Mouse (Mus musculus): ENCODE measurements around the gene Cyp4f39. TPM values are rescaled to one million over a fixed set of nuclear protein-coding genes. Genes with fewer than 3 reads are reported as not detected.
"Not testable (repeated sequence)": the region's sequence is repeated elsewhere in the genome, so short reads cannot be mapped to it uniquely, and the experiment has no call there.

Cyp4f39 gene
- polyA plus RNA-seq, 1 experiment from 2014 or later = 26.2 TPM

DNA sequence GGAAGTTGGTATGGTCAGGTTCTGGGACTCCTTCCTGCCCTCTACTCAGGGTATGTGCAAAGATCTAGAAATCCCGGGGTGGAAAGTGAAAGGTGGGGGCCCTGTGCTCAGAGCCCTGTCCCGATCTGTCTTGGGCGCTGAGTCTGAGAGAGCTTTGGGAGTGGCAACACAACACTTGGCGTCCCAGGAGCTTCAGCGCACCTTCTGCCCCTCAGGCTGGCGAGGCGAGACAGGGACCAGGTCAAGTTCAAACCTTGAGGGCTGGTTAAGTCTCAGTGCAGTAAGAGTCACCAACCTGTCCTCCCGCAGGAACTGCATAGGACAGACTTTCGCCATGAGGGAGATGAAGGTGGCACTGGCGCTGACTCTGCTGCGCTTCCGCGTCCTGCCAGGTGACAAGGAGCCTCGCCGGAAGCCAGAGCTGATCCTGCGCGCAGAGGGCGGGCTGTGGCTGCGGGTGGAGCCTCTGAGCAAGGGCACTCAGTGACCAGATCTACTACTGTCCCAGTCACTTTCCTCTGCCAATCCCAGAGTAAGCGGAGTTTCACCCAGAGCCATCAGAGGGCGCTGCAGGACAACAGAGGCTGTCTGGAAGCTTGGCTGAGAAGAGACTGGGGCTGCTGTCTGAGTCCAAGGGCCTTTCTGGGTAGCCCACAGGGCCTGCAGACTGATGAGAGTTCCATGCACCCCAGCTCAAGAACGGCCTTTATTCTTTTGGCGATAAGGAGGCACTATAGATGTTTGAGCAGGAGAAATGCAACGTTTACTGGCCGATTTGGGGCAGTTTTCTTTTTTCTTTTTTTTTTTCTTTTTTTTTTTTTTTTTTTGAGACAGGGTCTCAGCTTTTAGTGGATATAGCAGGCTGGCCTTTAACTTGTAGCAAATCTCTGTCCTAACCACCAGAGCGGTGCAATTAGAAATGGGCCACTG is 76.2 kb downstream of the Cyp4f39 start:
- Histone ChIP-seq H3K4me2 (ENCODE audit: low read depth, low read length) (peak overlapping the region; percentile 56), H3K36me3 (ENCODE audit: control insufficient read depth, insufficient read depth, low read length) (no peaks in the 10 kb centered on the region), H3K9ac (ENCODE audit: low read length) (peak overlapping the region; percentile 70), H3K27me3 (ENCODE audit: control insufficient read depth, insufficient read depth, low read length) (no peaks in the 10 kb centered on the region), H3K4me3 (replicated peaks; ENCODE audit: low read length) (peak overlapping the region; percentile 43), H3K4me1 (ENCODE audit: control insufficient read depth, insufficient read depth, low read length) (no peaks in the 10 kb centered on the region), H3K27ac (ENCODE audit: low read length) (peak overlapping the region; percentile 27; the same call in 1 of the 2 replicates), H3K9me3 (replicated peaks; ENCODE audit: control insufficient read depth, low read length) (no peaks in the 10 kb centered on the region)
- 19% methylated on average over 26 of the region's 26 CpGs for WGBS
- peak; percentile 93 for ATAC-seq (ENCODE audit: insufficient read depth, low FRiP score)

DNA sequence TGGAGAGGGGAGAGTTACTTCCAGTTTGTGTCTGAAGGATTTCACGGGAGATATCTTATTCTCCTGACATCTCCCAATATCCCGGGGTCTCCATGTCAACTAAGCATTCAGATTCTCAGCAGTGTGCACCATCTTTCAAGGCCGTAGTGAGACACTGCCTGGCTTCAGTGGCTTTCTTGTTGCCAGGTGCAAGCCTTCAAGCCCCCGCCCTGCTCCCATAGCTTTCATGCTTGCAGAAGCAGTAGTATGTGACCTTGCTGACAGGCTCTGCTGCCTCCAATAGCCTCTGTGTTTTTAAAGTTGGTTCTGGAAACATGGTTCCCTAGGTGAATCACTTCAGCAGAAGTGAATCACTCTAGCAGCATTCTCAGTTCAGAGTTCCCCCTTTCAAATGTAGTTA is 79.8 kb downstream of the Cyp4f39 start:
- H3K36me3 ChIP-seq (ENCODE audit: control insufficient read depth, insufficient read depth, low read length); H3K27me3 ChIP-seq (ENCODE audit: control insufficient read depth, insufficient read depth, low read length); H3K27ac ChIP-seq (ENCODE audit: low read length); H3K9me3 ChIP-seq (replicated peaks; ENCODE audit: control insufficient read depth, low read length); H3K4me2 ChIP-seq (ENCODE audit: low read depth, low read length); H3K9ac ChIP-seq (ENCODE audit: low read length); H3K4me3 ChIP-seq (replicated peaks; ENCODE audit: low read length); H3K4me1 ChIP-seq (ENCODE audit: control insufficient read depth, insufficient read depth, low read length); ATAC-seq (ENCODE audit: insufficient read depth, low FRiP score): not testable (repeated sequence)
- 51% methylated on average over 4 of the region's 4 CpGs for WGBS

DNA sequence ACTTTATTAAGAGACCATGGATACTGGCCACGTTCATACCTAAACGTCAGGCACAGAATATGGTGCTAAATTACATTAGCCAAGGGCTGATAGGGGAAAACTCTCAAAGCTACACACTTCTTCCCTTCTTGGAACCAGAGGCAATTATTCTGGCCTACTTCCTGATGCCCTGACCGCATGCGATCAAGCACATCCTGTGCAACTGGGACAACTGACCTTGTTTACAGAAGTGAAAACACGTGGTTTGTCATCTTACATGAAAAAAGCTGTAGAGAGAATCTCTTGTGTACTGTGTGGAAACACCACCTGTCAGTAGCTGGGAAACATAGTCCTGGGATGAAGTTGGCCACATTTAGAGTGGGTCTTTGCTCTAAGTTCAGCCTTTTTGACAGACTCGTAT is 81.5 kb downstream of the Cyp4f39 start:
- no peaks in the 10 kb centered on the region for H3K36me3 ChIP-seq (ENCODE audit: control insufficient read depth, insufficient read depth, low read length)
- H3K27me3 ChIP-seq (ENCODE audit: control insufficient read depth, insufficient read depth, low read length) = no peaks in the 10 kb centered on the region
- no peak for ATAC-seq (ENCODE audit: insufficient read depth, low FRiP score)
- WGBS = 81% methylated on average over 6 of the region's 6 CpGs
- H3K9me3 ChIP-seq (replicated peaks; ENCODE audit: control insufficient read depth, low read length) = no peaks in the 10 kb centered on the region
- H3K4me2 ChIP-seq (ENCODE audit: low read depth, low read length) = no peak overlapping the region
- H3K4me3 ChIP-seq (replicated peaks; ENCODE audit: low read length) = no peak overlapping the region
- no peak overlapping the region for H3K27ac ChIP-seq (ENCODE audit: low read length)
- H3K4me1 ChIP-seq (ENCODE audit: control insufficient read depth, insufficient read depth, low read length) = peaks cover 6% of the 10 kb centered on the region
- H3K9ac ChIP-seq (ENCODE audit: low read length) = no peak overlapping the region

- H3K9me3 ChIP-seq (replicated peaks; ENCODE audit: control insufficient read depth, low read length); H3K27me3 ChIP-seq (ENCODE audit: control insufficient read depth, insufficient read depth, low read length); H3K36me3 ChIP-seq (ENCODE audit: control insufficient read depth, insufficient read depth, low read length); H3K4me1 ChIP-seq (ENCODE audit: control insufficient read depth, insufficient read depth, low read length): not testable (repeated sequence)
- Histone ChIP-seq H3K4me2 (ENCODE audit: low read depth, low read length) (peak within 1 kb of the TSS; percentile 75), H3K4me3 (replicated peaks; ENCODE audit: low read length) (peak within 1 kb of the TSS; percentile 63), H3K27ac (ENCODE audit: low read length) (peak within 1 kb of the TSS; percentile 72), H3K9ac (ENCODE audit: low read length) (peak within 1 kb of the TSS; percentile 77)
- 6% methylated on average over 5 of the region's 5 CpGs for WGBS
- ATAC-seq (ENCODE audit: insufficient read depth, low FRiP score) = peak; percentile 98
Observed at GRCm38 (mm10) chr17:32536051-32536866, 83.7 kb downstream of the Cyp4f39 start, which contains the start of gene Cyp4f16. Gene Cyp4f16, plus strand, starts transcription at chr17:32536558.

DNA sequence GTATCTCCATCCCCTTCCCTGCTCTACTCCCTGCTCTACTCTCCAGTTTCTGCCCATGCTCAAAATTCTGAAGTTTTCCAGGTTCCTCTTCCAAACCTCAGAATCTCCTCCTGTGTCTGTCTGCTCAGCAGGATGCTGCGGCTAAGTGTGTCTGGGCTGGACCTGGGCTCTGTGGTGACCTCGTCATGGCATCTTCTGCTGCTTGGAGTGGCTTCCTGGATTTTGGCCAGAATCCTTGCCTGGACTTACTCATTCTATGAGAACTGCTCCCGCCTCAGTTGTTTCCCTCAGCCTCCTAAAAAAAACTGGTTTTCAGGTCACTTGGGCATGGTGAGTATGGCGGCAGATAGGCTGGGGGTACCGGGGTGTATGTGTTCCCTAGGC is 84.3 kb downstream of the Cyp4f39 start:
- peak; percentile 19; the same call in 1 of the 2 replicates for ATAC-seq (ENCODE audit: insufficient read depth, low FRiP score)
- Histone ChIP-seq H3K9ac (ENCODE audit: low read length) (peak overlapping the region; percentile 77), H3K36me3 (ENCODE audit: control insufficient read depth, insufficient read depth, low read length) (no peaks in the 10 kb centered on the region), H3K27ac (ENCODE audit: low read length) (no peak overlapping the region), H3K4me2 (ENCODE audit: low read depth, low read length) (peak overlapping the region; percentile 75), H3K4me3 (replicated peaks; ENCODE audit: low read length) (peak overlapping the region; percentile 63), H3K27me3 (ENCODE audit: control insufficient read depth, insufficient read depth, low read length) (no peaks in the 10 kb centered on the region), H3K9me3 (replicated peaks; ENCODE audit: control insufficient read depth, low read length) (no peaks in the 10 kb centered on the region), H3K4me1 (ENCODE audit: control insufficient read depth, insufficient read depth, low read length) (peaks cover 6% of the 10 kb centered on the region)
- 55% methylated on average over 5 of the region's 5 CpGs for WGBS

Other genes with a start within 250 kb of the Cyp4f39 start
- 51.7 and 58.0 TPM in 2 replicates for gene Brd4, start 168.0 kb upstream of the Cyp4f39 start, polyA plus RNA-seq (2015; fragmentation: Nextera tagmentation; extraction: Ambion mirVana)
- 94.7 and 98.8 TPM in 2 replicates for gene Akap8, start 131.5 kb upstream of the Cyp4f39 start, polyA plus RNA-seq (2015; fragmentation: Nextera tagmentation; extraction: Ambion mirVana)
- 72.0 and 78.9 TPM in 2 replicates for gene Akap8l, start 102.1 kb upstream of the Cyp4f39 start, polyA plus RNA-seq (2015; fragmentation: Nextera tagmentation; extraction: Ambion mirVana)
- 23.7 and 24.5 TPM in 2 replicates for gene Wiz, start 63.3 kb upstream of the Cyp4f39 start, polyA plus RNA-seq (2015; fragmentation: Nextera tagmentation; extraction: Ambion mirVana)
- 1.8 and 2.1 TPM in 2 replicates for gene Rasal3, start 49.1 kb upstream of the Cyp4f39 start, polyA plus RNA-seq (2015; fragmentation: Nextera tagmentation; extraction: Ambion mirVana)
- gene Pglyrp2, start 28.6 kb upstream of the Cyp4f39 start, polyA plus RNA-seq (2015; fragmentation: Nextera tagmentation; extraction: Ambion mirVana) = 0.39 and 0.84 TPM in 2 replicates
- 7.2 and 7.5 TPM in 2 replicates for gene Cyp4f17, start 53.3 kb downstream of the Cyp4f39 start, polyA plus RNA-seq (2015; fragmentation: Nextera tagmentation; extraction: Ambion mirVana)
- gene Cyp4f16, start 83.8 kb downstream of the Cyp4f39 start, polyA plus RNA-seq (2015; fragmentation: Nextera tagmentation; extraction: Ambion mirVana) = 26.4 and 28.7 TPM in 2 replicates
- gene Cyp4f37, start 168.6 kb downstream of the Cyp4f39 start, polyA plus RNA-seq (2015; fragmentation: Nextera tagmentation; extraction: Ambion mirVana) = not detected in 2 replicates
- 1.2 and 2.1 TPM in 2 replicates for gene Cyp4f40, start 206.2 kb downstream of the Cyp4f39 start, polyA plus RNA-seq (2015; fragmentation: Nextera tagmentation; extraction: Ambion mirVana)
- gene Cyp4f15, start 232.9 kb downstream of the Cyp4f39 start, polyA plus RNA-seq (2015; fragmentation: Nextera tagmentation; extraction: Ambion mirVana) = 0.41 and 1.0 TPM in 2 replicates

Measured in stomach, embryonic 16.5 days (tissue).